Mouse (Mus musculus) embryonic facial prominence, embryonic 12.5 days (tissue): ENCODE data around the gene Fam133b. TPM values are rescaled to one million over a fixed set of nuclear protein-coding genes. Genes with fewer than 3 reads are reported as not detected.

ENCODE experiments used
- polyA plus RNA-seq: library from polyadenylated mRNA; unstranded; fragments of >200 nt; fragmentation: Nextera tagmentation; extraction: Ambion mirVana; gene quantifications from 2 replicates; pipeline ENCODE4 v1.2.1, GENCODE M21; 2016

Fam133b gene
- polyA plus RNA-seq, 1 experiment from 2014 or later = 39.4 TPM

Other genes starting within 250 kb of the Fam133b start
- gene Cdk6, start 202.3 kb upstream of the Fam133b start, polyA plus RNA-seq = 28.6 and 31.0 TPM in 2 replicates
- 3.0 and 4.3 TPM in 2 replicates for gene 1700109H08Rik, start 27.7 kb downstream of the Fam133b start, polyA plus RNA-seq
- gene Pex1, start 52.2 kb downstream of the Fam133b start, polyA plus RNA-seq = 16.7 and 20.8 TPM in 2 replicates
- 14.6 and 18.0 TPM in 2 replicates for gene Rbm48, start 52.8 kb downstream of the Fam133b start, polyA plus RNA-seq
- not detected in 2 replicates for gene Tmbim7, start 107.3 kb downstream of the Fam133b start, polyA plus RNA-seq
- 66.3 and 71.2 TPM in 2 replicates for gene Gatad1, start 113.4 kb downstream of the Fam133b start, polyA plus RNA-seq